Mouse (Mus musculus): Measurements from ENCODE around the gene Btbd8.

GRCm38 (mm10) chr5:107554336-107554735 is 116.5 kb downstream of the Btbd8 start:
- no peak for TF ChIP-seq POLR2A (IDR thresholded peaks at IDR 0.05; ENCODE audit: borderline replicate concordance, low read depth, low read length)
- no peak for TF ChIP-seq CTCF (IDR thresholded peaks at IDR 0.05; ENCODE audit: low read depth, low read length)
